Mouse (Mus musculus) gastrocnemius, postnatal 10 days (tissue): ENCODE measurements around the gene Gstm1. TPM values are rescaled to one million over a fixed set of nuclear protein-coding genes. Genes with fewer than 3 reads are reported as not detected.
A peak's percentile ranks its signal among the peaks of the same experiment; 100 is the strongest.
"Not testable (repeated sequence)": the region's sequence is repeated elsewhere in the genome, so short reads cannot be mapped to it uniquely, and the experiment has no call there.

Experiments
- DNase-seq: peaks from one replicate; pipeline ENCODE4 v3.0.0; 2021; ENCODE audit warnings: mixed read lengths
- long read RNA-seq, 2 experiments: library from polyadenylated mRNA; stranded (forward); transcript quantifications; one replicate each; pipeline ENCODE4 v2.0.0; 2021
- total RNA-seq, 2 experiments: library from RNA; stranded (reverse); gene quantifications; 2 replicates each; pipeline ENCODE4 v1.2.3; 2021

Gstm1 gene
- 10 to 100 TPM; 61.3 to 67.2 TPM for total RNA-seq
- long read RNA-seq, experiment 1, transcript Gstm1-201 (8 exons, 1,289 nt), result major isoform, 37 of 40 reads
- long read RNA-seq, experiment 1, partial matches to known transcripts, result 2 of 40 reads
- long read RNA-seq, experiment 1, other reads (novel, unspliced or antisense), result 1 of 40 reads
- long read RNA-seq, experiment 2, transcript Gstm1-201 (8 exons, 1,289 nt), result major isoform, 37 of 44 reads
- long read RNA-seq, experiment 2, partial matches to known transcripts, result 4 of 44 reads
- long read RNA-seq, experiment 2, other reads (novel, unspliced or antisense), result 3 of 44 reads

GRCm38 (mm10) chr3:108017473-108018189 lies at the start of gene Gstm1:
TSS of gene Gstm1 (minus strand) at chr3:108017973.
- peak; percentile 93 for DNase-seq

GRCm38 (mm10) chr3:108067370-108067934 lies 49.7 kb upstream of the Gstm1 start:
- no peak for DNase-seq

DNA sequence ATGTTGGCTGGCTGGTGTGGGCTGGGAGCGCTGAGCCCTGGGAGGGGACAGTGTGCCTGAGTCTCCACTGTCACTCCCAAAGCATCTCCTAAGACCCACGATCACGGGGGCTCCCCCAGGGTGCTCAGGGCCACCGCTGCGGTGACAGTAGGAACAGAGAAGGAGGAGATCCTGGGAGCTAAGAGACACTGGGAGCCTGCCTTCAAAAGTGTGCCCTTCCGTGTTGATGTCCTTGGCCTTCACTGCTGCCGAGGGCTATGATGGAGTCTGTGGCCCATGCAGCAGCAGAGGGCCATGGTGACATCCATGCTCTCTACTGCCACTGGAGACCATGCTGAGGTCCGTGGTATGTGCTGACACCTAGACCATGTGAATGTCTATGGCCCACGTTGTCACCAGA lies 47.8 kb upstream of the Gstm1 start:
- no peak for DNase-seq

DNA sequence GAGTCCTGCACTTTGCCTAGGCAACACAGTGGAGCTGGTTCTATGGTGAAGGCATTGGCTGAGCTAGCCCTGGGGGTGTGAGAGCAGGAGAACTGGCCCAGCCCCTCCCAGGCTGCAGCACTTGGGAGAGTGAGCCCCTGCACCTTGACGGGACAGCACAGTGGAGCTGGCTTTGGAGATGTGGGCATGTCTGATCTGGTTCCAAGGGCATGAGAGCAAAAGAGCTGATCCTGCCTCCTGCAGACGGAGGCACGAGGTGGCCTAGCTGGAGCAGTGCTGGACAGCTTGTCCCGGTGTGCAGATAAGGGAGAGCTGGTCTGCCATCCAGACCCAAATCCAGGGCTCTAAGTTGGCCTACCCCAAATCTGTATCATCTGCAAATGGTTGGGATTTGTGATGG lies 46.9 kb upstream of the Gstm1 start:
- no peak for DNase-seq

GRCm38 (mm10) chr3:108062648-108063047 lies 44.9 kb upstream of the Gstm1 start:
- no peak for DNase-seq

GRCm38 (mm10) chr3:108061420-108061819 lies 43.6 kb upstream of the Gstm1 start:
- no peak for DNase-seq

GRCm38 (mm10) chr3:108050493-108050892 lies 32.7 kb upstream of the Gstm1 start:
- DNase-seq, result no peak

GRCm38 (mm10) chr3:108048306-108048705 lies 30.5 kb upstream of the Gstm1 start:
- DNase-seq, result no peak

GRCm38 (mm10) chr3:108046944-108047655 lies 29.3 kb upstream of the Gstm1 start:
- DNase-seq, result no peak

- DNase-seq, result peak; percentile 77
Measured at GRCm38 (mm10) chr3:108044394-108045140, 26.8 kb upstream of the Gstm1 start, which contains the start of gene Gstm4. TSS of gene Gstm4 (minus strand) at chr3:108044894.

GRCm38 (mm10) chr3:108033156-108033555 lies 15.4 kb upstream of the Gstm1 start:
- DNase-seq, result no peak

- DNase-seq, result no peak
Measured at GRCm38 (mm10) chr3:108032113-108032512, 14.3 kb upstream of the Gstm1 start.

DNA sequence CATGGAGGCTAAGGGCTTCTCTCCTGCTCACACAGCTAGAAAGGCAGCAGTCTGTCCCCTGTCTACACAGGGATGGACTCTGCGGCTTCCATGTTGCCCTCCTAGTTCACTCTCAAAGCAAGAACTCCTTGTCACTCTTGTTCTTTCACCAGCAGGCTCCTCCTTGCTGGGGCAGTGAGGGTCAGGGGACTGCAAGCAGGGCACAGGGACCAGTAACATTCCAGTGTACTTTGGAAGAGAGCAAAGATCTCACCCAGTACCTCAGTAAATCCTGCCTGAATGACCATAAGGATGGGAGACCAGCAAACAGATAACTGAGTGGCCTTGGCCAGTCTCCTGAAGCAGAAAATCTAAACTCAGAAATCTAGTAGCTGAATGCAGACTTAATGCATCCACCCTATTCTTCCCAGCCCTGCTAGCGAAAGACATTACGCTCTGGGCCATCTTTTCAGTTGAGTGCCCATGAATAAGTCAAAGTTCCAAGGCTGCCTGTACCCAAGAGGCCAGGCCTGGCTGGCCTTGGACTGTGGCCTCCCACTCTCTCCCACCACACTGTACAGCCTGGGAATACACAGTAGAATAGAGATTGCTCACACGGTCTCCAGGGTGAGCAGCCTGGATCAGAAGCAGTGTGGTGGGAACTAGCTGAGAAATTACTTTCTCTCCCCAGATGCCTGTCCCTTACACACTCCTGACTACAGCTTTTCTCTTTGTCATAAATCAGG lies 11.0 kb upstream of the Gstm1 start:
- no peak for DNase-seq

GRCm38 (mm10) chr3:108026597-108026996 lies 8.8 kb upstream of the Gstm1 start:
- no peak for DNase-seq

DNA sequence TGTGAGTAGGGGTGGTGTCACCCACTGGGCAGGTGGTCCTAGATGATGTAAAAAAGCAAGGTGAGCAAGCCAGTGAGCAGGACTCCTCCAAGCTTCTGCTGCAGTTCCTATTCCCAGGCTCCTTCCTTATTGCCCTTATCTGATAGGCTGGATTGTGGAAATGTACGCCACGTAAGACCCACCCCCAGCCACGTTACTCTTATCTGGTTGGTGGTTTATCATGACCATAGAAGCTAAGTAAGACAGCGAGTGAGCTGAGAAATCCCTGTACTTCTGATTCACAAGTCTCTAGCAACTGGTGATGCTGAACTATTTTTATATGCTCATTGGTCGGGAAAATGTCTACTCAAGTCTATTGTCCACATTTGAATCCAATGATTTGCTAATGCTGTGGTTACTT lies 8.3 kb upstream of the Gstm1 start:
- DNase-seq, result no peak

- DNase-seq, result no peak
Measured at GRCm38 (mm10) chr3:108025318-108025717, 7.5 kb upstream of the Gstm1 start.

GRCm38 (mm10) chr3:108022650-108023049 lies 4.9 kb upstream of the Gstm1 start:
- no peak for DNase-seq

DNA sequence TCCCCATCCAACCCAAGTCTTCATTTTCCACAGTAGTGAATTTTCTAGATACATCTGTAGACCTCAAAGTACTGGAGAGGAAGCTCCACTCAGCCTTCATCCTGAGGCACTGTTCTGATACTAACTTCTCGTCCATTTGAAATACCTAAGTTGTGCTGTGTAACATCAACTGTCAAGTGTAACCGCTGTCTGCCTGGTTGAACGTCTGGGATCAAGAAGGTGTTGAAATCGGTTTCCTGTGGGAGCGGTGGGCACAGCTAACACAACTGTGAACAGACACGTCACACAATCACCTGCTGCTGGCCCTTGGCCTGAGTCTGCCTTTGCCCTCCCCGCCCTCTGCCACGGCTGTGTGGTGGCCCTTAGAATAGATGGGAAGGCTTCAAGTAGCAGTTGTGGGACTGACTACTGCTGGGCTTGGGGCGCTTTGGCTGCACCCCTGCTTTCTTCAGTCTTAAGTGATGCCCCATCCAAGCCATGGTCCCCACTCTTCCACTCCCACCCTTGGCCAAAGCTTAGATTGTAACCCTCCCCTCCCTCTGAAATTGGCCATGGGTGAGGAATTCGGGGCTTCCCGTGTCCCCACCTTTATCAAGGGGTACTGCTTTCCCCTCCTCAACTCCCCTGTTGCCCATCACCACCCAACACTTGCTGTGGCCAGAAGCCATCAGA lies 2.7 kb upstream of the Gstm1 start:
- DNase-seq, result not testable (repeated sequence)

DNA sequence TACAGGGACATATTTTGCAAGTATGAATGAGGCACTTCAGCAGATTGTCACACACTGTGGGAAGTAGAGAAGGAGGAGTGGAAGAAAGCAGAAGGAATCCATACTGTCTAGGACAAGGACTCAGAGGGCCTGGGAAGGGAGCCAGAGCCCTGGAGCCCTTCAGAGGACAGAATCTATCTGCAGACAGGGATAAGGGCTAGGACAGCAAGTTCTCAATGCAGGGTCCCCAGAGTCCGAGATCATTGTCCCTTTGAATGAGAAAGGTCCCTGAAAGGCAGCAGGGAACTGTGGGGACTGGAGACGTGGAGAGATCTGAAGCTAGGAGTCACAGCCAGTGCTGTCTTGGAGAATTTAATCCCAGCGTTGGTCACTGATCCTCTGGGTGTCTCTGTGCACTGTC lies 1.5 kb upstream of the Gstm1 start:
- DNase-seq, result not testable (repeated sequence)

- no peak for DNase-seq
Measured at GRCm38 (mm10) chr3:108018190-108018820, 532 bp upstream of the Gstm1 start.
